Mouse (Mus musculus) liver, postnatal 0 days (tissue): ENCODE measurements around the gene 9930111J21Rik2. TPM values are rescaled to one million over a fixed set of nuclear protein-coding genes. Genes with fewer than 3 reads are reported as not detected.
"Not testable (repeated sequence)": the region's sequence is repeated elsewhere in the genome, so short reads cannot be mapped to it uniquely, and the experiment has no call there.

Experiments
- ATAC-seq: fragments of 200-750 bp; cut with Nextera tagmentation; 2 replicates; pipeline ENCODE4 v1.8.0; 2017; ENCODE audit warnings: mild to moderate bottlenecking, moderate library complexity
- DNase-seq: peaks from one replicate; pipeline ENCODE4 v3.0.0-alpha.2; 2016
- H3K27ac ChIP-seq: fragments of 300-500 bp; sonication (generic); 2 replicates; pipeline ENCODE4 v1.5.1; 2014; ENCODE audit warnings: antibody characterized with exemption, moderate library complexity, mild to moderate bottlenecking, low read depth
- H3K27me3 ChIP-seq: fragments of 300-500 bp; sonication (generic); 2 replicates; pipeline ENCODE4 v1.6.1; 2014; ENCODE audit warnings: low read length, control low read depth, mixed read lengths; ENCODE audit not compliant: insufficient read depth
- H3K36me3 ChIP-seq: fragments of 300-500 bp; sonication (generic); replicated peaks from 2 replicates; pipeline ENCODE4 v1.6.1; 2014; ENCODE audit warnings: mild to moderate bottlenecking, control low read depth, low read length, moderate library complexity, mixed read lengths; ENCODE audit not compliant: insufficient read depth
- H3K4me1 ChIP-seq: fragments of 300-500 bp; sonication (generic); 2 replicates; pipeline ENCODE4 v1.6.1; 2014; ENCODE audit warnings: antibody characterized with exemption, mild to moderate bottlenecking, control low read depth; ENCODE audit not compliant: insufficient read depth
- H3K4me2 ChIP-seq: fragments of 300-500 bp; sonication (generic); 2 replicates; pipeline ENCODE4 v1.6.1; 2014; ENCODE audit warnings: low read depth, mild to moderate bottlenecking, low read length, moderate library complexity, mixed read lengths
- H3K4me3 ChIP-seq: fragments of 300-500 bp; sonication (generic); 2 replicates; pipeline ENCODE4 v1.5.1; 2014; ENCODE audit warnings: low read depth, low read length
- H3K9ac ChIP-seq: fragments of 300-500 bp; sonication (generic); replicated peaks from 2 replicates; pipeline ENCODE4 v1.6.1; 2014; ENCODE audit warnings: mild to moderate bottlenecking, moderate library complexity
- H3K9me3 ChIP-seq: fragments of 300-500 bp; sonication (generic); 2 replicates; pipeline ENCODE4 v1.6.1; 2016; ENCODE audit warnings: mild to moderate bottlenecking, control low read depth, low read length, mixed read lengths
- CTCF ChIP-seq: sonication (generic); IDR thresholded peaks from 2 replicates; pipeline ENCODE4 v1.5.1; 2016; ENCODE audit warnings: antibody characterized with exemption, low read depth
- EP300 ChIP-seq: IDR thresholded peaks from 2 replicates; pipeline ENCODE4 v1.6.1; 2016; ENCODE audit warnings: antibody characterized with exemption, low read depth, mild to moderate bottlenecking
- WGBS: fragments of 180-500 bp; shearing (Covaris S2); extraction: QIAGEN DNeasy Blood & Tissue Kit; methylation state at CpG from one replicate; pipeline ENCODE4 v1.1.7; 2014; ENCODE audit not compliant: insufficient replicate concordance; 5-methylcytosine and 5-hydroxymethylcytosine counted together
- polyA plus RNA-seq: library from polyadenylated mRNA; unstranded; fragments of >200 nt; fragmentation: Nextera tagmentation; extraction: Ambion mirVana; gene quantifications from 2 replicates; pipeline ENCODE4 v1.2.1, GENCODE M21; 2015

9930111J21Rik2 gene
- polyA plus RNA-seq, 1 experiment from 2014 or later: 1.4 TPM

GRCm38 (mm10) chr11:49081356-49081755 lies 30.3 kb upstream of the 9930111J21Rik2 start:
- Histone ChIP-seq H3K4me1 (peaks cover 60% of the 10 kb centered on the region), H3K4me2 (peak overlapping the region; percentile 62), H3K27me3 (no peaks in the 10 kb centered on the region), H3K4me3 (peak overlapping the region; percentile 34), H3K36me3 (no peaks in the 10 kb centered on the region), H3K27ac (peak overlapping the region; percentile 37), H3K9ac (peak overlapping the region; percentile 49), H3K9me3 (no peaks in the 10 kb centered on the region)
- ATAC-seq: no peak
- TF ChIP-seq EP300 (no peak), CTCF (no peak)
- no peak for DNase-seq
- WGBS: 52% methylated on average over 4 of the region's 4 CpGs

- ATAC-seq (no peak), DNase-seq (no peak)
- H3K4me2 ChIP-seq: peak overlapping the region; percentile 62; the same call in 1 of the 2 replicates
- peaks cover 60% of the 10 kb centered on the region for H3K4me1 ChIP-seq
- 0 out of 2 replicates have a peak overlapping the region, but pooled peaks have one; percentile 26 for H3K9ac ChIP-seq
- H3K36me3 ChIP-seq: no peaks in the 10 kb centered on the region
- TF ChIP-seq EP300: no peak
- WGBS: 50% methylated on average over 1 of the region's 1 CpGs
- no peak overlapping the region for H3K4me3 ChIP-seq
- H3K27me3 ChIP-seq: no peaks in the 10 kb centered on the region
- peak overlapping the region; percentile 52; the same call in 1 of the 2 replicates for H3K27ac ChIP-seq
- no peaks in the 10 kb centered on the region for H3K9me3 ChIP-seq
Observed at GRCm38 (mm10) chr11:49080636-49081035, 29.6 kb upstream of the 9930111J21Rik2 start.

GRCm38 (mm10) chr11:49078719-49079118 lies 27.7 kb upstream of the 9930111J21Rik2 start:
- Histone ChIP-seq H3K4me2 (no peak overlapping the region), H3K4me1 (peaks cover 49% of the 10 kb centered on the region), H3K9ac (no peak overlapping the region), H3K36me3 (no peaks in the 10 kb centered on the region), H3K9me3 (no peaks in the 10 kb centered on the region), H3K4me3 (no peak overlapping the region), H3K27ac (no peak overlapping the region), H3K27me3 (no peaks in the 10 kb centered on the region)
- TF ChIP-seq EP300 (no peak), CTCF (no peak)
- DNase-seq (no peak), ATAC-seq (no peak)
- WGBS: 82% methylated on average over 3 of the region's 3 CpGs

- Histone ChIP-seq H3K4me2 (no peak overlapping the region), H3K9me3 (no peaks in the 10 kb centered on the region), H3K36me3 (no peaks in the 10 kb centered on the region), H3K9ac (no peak overlapping the region), H3K4me3 (no peak overlapping the region), H3K27me3 (no peaks in the 10 kb centered on the region), H3K27ac (peak overlapping the region; percentile 70), H3K4me1 (peaks cover 34% of the 10 kb centered on the region)
- no peak for TF ChIP-seq CTCF
- no peak for TF ChIP-seq EP300
- ATAC-seq (no peak), DNase-seq (no peak)
- WGBS: 60% methylated on average over 1 of the region's 1 CpGs
Observed at GRCm38 (mm10) chr11:49077012-49077411, 26.0 kb upstream of the 9930111J21Rik2 start.

GRCm38 (mm10) chr11:49076001-49076757 lies 25.1 kb upstream of the 9930111J21Rik2 start, which contains the start of gene Ifi47:
Ifi47 (plus strand) TSS chr11:49076587.
- Histone ChIP-seq H3K27ac (peak within 1 kb of the TSS; percentile 70), H3K4me2 (peak within 1 kb of the TSS; percentile 32; the same call in 1 of the 2 replicates), H3K4me1 (peaks cover 25% of the 10 kb centered on the region)
- TF ChIP-seq CTCF (peak; percentile 28), EP300 (0 out of 2 replicates have a peak, but pooled peaks have one; percentile 58)
- not testable (repeated sequence) for DNase-seq, H3K4me3 ChIP-seq, H3K36me3 ChIP-seq, H3K9ac ChIP-seq, H3K9me3 ChIP-seq, H3K27me3 ChIP-seq
- 30% methylated on average over 6 of the region's 6 CpGs for WGBS
- ATAC-seq: peak; percentile 67

- no peaks in the 10 kb centered on the region for H3K36me3 ChIP-seq
- H3K27ac ChIP-seq: no peak overlapping the region
- H3K9ac ChIP-seq: no peak overlapping the region
- no peaks in the 10 kb centered on the region for H3K9me3 ChIP-seq
- no peak overlapping the region for H3K4me2 ChIP-seq
- H3K27me3 ChIP-seq: no peaks in the 10 kb centered on the region
- H3K4me3 ChIP-seq: no peak overlapping the region
- 56% methylated on average over 1 of the region's 1 CpGs for WGBS
- no peak for DNase-seq
- TF ChIP-seq CTCF: no peak
- TF ChIP-seq EP300: no peak
- ATAC-seq: no peak
- peaks cover 2% of the 10 kb centered on the region for H3K4me1 ChIP-seq
Observed at GRCm38 (mm10) chr11:49068358-49068757, 17.3 kb upstream of the 9930111J21Rik2 start.

GRCm38 (mm10) chr11:49063713-49064469 lies 12.8 kb upstream of the 9930111J21Rik2 start, which contains the start of gene Tgtp2:
Tgtp2 (minus strand) TSS chr11:49064206.
- ATAC-seq: peak; percentile 21; the same call in 1 of the 2 replicates
- H3K4me1 ChIP-seq, H3K9me3 ChIP-seq, H3K36me3 ChIP-seq, DNase-seq, H3K4me3 ChIP-seq, H3K27me3 ChIP-seq: not testable (repeated sequence)
- Histone ChIP-seq H3K27ac (peak within 1 kb of the TSS; percentile 60; the same call in 1 of the 2 replicates), H3K4me2 (peak within 1 kb of the TSS; percentile 45), H3K9ac (0 out of 2 replicates have a peak within 1 kb of the TSS, but pooled peaks have one; percentile 11)
- 47% methylated on average over 5 of the region's 5 CpGs for WGBS

GRCm38 (mm10) chr11:49061865-49062264 lies 10.8 kb upstream of the 9930111J21Rik2 start:
- peak; percentile 42; the same call in 1 of the 2 replicates for ATAC-seq
- not testable (repeated sequence) for H3K4me3 ChIP-seq, H3K36me3 ChIP-seq, DNase-seq, H3K27ac ChIP-seq, H3K9ac ChIP-seq, H3K9me3 ChIP-seq, H3K4me1 ChIP-seq, H3K27me3 ChIP-seq
- 63% methylated on average over 1 of the region's 2 CpGs for WGBS
- peak overlapping the region; percentile 29; the same call in 1 of the 2 replicates for H3K4me2 ChIP-seq

GRCm38 (mm10) chr11:49060061-49060460 lies 9.0 kb upstream of the 9930111J21Rik2 start:
- 17% methylated on average over 2 of the region's 3 CpGs for WGBS
- not testable (repeated sequence) for H3K27ac ChIP-seq, ATAC-seq, H3K36me3 ChIP-seq, H3K9ac ChIP-seq, H3K9me3 ChIP-seq, H3K4me3 ChIP-seq, H3K4me1 ChIP-seq, DNase-seq, H3K4me2 ChIP-seq, H3K27me3 ChIP-seq
